Mouse (Mus musculus): ENCODE measurements around the gene Kyat1.

GRCm38 (mm10) chr2:30198021-30198420, 7.6 kb downstream of the Kyat1 start:
- TF ChIP-seq CTCF (IDR thresholded peaks at IDR 0.05; ENCODE audit: borderline replicate concordance, control insufficient read depth, extremely low read depth, insufficient read depth, low read length, poor library complexity), result no peak
- TF ChIP-seq POLR2A (IDR thresholded peaks at IDR 0.05; ENCODE audit: control insufficient read depth, extremely low read depth, insufficient read depth, low read length, poor library complexity), result no peak

Measured in thymus, adult 2 months (tissue).